Mouse (Mus musculus) right cerebral cortex, postnatal 10 days (tissue): ENCODE measurements at regions not wholly inside any gene's neighbourhood (a gene's known extent, or its start where the extent isn't known, plus 50 kb on each side); places are given as distances from the start of the nearest gene placed in this dataset.

ENCODE experiments used
- DNase-seq, 2 experiments: peaks; one replicate each; pipeline ENCODE4 v3.0.0; 2021; ENCODE audit warnings: low spot score in 2 of 2

DNA sequence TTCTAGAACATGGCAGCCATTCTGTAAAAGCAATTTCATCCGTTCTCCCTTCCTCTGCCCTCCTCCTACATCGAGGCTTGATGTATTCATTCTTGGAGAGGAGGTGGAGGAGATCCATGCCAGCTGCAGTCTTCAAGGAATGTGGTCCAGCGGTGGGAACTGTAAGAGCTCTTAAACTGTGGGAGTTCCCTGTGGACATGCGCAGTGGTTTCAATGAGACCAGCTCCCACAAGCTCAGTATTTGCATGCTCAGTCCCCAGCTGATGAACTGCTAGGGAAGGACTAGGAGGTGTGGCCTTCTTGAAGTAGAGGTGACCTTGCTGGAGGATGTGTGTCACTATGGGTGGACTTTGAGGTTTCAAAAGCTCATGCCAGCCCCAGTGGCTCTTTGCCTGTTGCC lies 163.7 kb upstream of the Ctnnb1 start:
- DNase-seq = no peak

DNA sequence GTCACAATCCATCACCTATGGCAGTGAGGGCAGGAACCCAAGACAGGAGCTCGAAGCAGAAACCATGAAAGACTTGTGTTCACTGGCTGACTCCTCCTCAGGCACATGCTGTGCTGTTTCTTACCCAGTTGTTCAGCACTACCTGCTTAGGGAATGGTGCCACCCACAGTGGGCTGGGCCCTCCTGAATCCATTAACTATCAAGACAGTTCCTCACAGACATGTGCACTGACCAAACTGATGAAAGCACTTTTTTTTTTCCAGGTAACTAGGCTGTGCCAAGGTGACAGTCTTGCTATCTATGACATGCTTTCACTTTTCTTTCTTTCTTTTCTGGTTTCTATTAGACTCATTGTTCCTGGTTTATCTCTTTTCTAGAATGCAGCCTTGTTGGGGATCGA lies 162.1 kb upstream of the Ctnnb1 start:
- no peak for DNase-seq

DNA sequence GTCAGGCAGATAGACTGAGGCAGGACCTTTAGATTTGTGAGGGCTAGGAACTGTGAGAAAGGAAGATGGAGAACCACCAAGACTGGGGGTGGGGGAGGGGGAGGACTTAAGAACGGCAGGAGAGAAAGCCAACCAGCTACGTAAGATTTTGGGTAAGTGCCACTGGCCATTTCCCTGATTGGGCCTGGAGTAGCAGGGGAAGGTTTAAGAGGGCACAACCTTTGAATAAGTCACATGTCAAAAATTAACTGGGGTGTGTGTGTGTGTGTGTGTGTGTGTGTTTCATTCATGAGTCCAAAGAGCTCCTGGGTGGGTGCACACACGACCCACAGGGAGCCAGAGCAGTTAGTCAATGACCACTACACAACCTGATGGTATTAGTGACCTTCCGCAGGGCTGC lies 161.6 kb upstream of the Ctnnb1 start:
- DNase-seq = no peak

DNA sequence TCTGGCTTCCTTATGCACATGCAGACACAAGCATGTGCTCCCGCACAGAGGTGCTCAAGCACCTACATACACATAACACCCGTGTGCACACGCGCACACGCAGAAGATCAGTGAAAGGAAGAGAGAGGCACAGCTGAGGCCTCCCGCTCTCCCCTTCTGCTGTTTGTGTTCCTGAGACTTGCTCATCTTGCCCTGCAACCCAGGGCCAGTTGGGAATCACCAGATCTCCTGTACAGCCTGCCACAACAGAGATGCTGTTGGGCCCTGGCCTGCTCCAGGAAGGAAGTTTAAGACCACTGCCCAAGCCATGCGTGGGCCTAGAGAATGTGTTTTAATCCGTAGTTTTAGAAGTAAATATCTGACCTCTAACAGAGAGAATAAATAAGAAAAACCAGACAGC lies 160.0 kb upstream of the Ctnnb1 start:
- no peak for DNase-seq

DNA sequence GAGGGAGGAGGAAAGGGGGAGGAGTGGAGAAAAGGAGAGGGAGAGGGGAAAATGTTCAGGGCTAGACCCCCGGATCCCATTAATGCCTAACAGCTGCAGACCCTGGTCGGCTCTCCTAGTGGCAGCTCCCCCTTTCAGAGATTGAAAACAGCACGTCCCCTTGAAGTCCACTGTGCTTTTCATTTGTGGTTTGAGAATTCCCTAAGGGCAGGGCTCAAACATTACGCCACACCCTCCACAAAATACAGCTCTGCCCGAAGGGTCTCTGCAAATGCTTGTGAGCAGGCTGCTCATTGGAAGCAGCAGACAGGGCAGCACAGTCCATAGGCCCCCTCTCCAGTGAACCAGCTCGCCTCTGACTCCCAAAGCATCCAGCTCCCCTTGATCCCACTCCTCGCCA lies 159.3 kb upstream of the Ctnnb1 start:
- DNase-seq = no peak

DNA sequence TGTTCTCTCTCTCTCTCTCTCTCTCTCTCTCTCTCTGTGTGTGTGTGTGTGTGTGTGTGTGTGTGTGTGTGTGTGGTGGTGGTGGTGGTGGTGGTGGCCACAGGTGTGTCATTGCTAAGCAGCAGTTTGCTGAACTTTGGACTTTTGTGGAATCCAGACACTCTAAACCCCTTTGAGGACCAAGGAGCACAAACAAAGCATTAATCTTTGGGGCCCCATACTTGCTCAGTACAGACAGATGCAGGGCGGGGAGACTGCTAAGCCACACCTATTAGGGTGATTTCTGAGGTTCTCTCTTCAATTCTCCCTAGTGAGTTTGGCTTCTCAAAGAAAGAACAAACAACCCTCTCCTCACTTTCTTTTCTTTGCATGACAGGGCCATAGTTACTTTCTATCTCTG lies 158.1 kb upstream of the Ctnnb1 start:
- DNase-seq = no peak

DNA sequence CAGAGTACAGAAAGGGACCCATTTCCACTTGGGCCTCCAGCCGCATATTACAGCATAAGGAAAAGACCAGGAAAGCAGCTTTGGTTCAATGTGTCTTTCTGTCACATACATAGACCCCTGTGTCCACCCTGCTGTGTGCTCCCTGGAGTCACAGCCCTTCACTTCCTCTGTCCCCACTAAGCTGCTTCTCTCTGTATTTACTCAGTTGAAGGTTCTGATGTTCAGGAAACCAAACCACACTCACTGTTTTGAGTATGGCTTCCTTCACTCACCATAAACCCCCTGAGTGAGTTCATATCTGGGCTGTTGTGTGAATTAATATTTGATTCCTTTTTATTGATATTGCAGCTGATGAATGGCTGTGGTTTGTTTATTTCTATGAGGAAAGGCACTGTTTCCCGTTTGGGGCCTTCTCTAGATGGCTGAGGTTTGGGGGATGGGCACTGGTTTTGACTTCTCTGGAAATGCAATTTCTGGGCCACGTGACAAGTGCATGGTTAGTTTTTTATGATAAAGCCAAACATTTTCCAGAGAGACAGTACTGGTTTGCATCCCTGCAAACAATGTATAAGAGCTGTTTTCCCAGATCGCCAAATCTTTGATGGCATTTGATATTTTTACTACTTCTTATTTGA lies 157.0 kb upstream of the Ctnnb1 start:
- no peak for DNase-seq

DNA sequence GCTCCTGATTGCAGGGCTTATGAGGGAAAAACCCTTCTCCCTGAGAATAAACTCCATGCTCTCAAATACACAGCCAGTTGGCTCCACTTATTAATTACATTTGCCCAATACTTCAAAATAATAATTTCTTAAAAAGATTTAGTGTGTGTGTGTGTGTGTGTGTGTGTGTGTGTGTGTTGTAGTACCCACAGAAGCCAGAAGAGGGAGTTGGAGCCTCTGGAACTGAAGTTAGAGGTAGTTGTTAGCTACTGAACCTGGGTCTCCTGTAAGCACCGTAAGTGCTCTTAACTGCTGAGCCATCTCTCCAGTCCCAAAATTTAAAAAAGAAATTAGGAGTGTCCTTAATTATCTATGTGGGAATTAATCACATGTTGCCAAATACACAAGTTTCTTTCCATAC lies 154.8 kb upstream of the Ctnnb1 start:
- no peak for DNase-seq

DNA sequence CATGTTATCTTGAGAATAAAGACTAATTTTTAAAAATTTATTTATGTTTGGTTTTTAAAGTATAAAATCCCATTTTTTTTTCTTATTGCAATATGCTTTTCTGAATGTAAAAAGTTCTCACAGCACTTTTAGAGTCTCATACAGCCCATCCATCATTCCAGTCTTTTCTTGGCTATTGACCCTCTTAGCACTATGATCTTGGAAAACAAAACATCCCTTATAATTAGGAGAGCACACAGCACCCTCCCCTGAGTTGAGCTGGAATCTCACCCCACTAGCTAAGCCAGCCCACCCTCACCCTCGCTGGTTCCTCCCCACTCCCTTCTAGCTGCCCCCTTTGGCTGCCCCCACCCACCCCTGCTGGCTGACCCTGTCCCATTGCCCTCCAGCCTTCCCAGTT lies 154.2 kb upstream of the Ctnnb1 start:
- no peak for DNase-seq

DNA sequence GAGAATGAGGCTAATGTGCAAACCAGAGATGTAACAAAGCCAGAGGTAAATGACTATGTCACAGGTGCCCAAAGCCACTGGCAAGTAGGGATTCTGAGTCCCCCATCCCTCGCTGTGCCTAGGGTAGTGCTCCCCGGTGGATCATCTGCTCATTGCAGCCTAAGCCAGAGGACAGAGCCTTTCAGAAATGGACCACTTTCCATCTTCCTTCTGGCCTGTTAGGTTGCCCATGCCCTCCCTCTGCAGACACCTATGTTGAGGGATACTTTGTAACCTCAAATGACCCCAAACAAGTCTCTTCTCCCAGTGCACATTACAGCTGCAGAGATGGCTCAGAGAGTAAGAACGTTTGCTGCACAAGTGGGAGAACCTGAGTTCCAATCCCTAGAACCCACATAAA lies 153.3 kb upstream of the Ctnnb1 start:
- peak in 1 of 2 experiments; percentile 16 for DNase-seq

DNA sequence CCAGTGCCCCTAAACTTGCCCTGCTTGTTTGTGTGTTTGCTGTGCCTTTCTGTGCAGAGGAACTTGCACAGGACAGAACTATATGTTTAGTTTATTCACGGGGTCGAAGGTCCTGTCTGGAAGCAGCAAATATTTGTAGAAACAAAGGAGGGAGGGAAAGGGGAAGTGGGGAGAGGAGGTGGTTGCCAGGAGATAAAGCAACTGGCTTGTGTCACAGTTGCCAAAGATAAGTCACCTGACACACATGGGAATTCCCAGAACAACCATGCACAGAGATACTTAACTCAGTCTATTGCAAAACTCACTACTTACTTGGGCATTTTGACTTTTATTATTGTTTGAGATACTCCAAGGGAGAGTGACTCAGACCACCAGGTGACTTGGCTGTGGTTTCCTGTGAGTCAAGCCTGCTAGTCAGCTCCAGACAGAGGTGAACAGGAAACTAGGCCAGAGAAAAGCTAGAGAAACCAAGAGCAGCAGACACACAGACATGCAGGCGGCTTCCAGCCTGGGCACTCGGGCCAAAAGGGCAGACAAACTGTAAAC lies 152.5 kb upstream of the Ctnnb1 start:
- DNase-seq = no peak

DNA sequence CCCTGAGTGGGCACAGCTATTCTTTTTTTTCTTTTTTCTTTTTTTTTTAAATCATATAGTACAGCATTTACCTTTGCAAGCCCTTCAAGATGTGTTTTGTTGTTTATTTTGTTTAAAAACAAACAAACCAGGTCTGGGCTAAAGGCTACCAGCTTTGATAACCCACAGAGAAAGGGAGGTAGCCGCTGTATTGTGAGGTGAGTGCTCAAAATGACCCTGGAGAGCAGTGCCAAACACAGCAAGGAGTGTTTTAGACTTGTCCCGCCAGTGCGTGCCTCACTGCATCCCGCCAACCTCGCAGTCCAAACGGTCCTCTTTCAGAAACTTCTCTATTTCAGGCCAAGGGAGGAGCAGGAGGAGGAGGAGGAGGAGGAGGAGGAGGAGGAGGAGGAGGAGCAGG lies 152.0 kb upstream of the Ctnnb1 start:
- no peak for DNase-seq

DNA sequence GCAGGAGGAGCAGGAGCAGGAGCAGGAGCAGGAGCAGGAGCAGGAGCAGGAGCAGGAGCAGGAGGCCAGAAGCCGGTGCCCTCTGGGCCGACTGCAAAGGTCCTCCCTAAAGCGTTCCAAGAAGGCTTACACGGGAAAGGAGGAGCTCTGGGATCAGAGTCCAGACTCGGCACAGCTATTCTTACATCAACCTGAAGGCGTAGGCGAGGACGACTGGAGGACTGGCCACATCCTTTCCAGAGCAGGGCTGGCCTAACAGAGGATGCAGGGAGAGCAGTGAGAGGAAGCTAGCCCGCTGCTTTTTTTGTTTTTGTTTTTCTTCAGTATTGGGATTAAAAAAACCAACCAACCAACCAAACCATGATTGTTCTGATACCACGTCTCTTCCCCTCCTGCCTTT lies 151.5 kb upstream of the Ctnnb1 start:
- DNase-seq = no peak

DNA sequence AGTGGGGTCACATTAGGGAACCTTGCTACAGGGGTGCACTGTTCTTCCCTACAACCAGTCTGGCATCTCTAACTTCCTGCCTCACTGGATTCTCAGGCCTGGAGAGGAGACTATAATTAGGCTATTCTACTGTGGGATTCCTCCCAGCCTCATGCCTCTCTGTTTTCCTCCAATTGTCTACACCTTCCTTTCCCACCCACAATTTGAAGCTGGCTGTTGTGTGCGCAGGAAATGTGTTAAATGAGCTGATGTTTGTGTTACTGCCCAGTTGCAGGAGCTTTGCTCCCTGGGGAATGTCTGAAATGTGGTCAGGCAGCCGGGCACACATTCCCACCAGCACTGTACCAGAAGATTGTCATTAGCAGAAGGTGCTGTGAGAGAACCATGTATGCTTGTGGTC lies 150.6 kb upstream of the Ctnnb1 start:
- no peak for DNase-seq

DNA sequence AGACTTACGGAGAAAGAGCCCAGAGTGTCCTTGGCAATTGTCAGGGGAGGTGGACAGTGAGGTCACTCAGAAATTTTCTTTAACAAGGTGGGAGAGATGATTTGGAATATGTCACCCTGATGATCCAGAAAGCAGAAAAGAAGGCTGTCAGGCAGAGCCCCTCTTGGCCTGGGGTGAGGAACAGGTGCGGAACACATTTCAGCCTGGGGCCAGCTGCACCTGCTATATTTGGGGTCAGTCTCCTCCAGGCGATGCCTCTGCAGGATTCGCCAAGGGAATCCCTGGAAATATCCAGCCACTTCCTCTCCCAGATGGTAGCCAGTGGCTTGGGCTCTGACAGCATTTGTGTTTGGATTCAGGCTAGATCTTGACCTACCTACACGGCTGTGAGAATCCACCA lies 134.8 kb upstream of the Ctnnb1 start:
- no peak for DNase-seq

DNA sequence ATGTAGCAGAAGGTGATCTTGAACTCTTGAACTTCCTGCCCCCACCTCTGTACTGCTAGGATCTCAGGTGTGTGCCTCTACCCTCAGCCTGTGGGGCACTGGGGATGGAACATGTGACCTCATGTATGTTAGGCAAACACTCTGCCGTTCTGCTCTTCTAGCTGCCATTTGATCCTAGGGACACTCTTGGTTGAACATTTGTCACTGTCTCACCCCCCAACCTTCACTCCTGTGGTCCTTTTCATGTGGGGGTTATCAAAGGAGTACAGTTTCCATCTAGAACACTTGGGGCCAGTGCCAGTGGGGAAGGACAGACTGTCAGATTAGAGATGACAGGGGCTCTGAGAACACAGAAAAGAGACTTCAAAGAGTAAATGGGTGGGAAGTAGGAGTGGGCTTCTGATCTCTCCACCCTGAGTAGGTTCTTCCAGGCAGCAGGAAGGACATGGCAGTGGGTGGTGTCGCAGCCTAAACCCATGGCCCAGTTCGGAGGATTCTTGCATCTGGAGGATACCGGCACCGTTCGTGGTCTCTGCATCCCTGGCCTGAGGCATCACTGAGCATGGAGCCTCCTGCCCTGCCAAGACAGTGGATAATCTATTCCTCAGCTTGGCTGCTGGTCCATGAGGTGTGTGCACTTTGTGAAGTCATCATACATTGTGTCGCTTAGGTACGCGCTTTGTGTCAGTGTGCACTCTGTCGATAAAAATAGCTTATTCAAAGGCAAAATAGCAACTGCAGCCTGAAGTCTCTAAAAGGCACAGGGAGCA lies 132.7 kb upstream of the Ctnnb1 start:
- DNase-seq = no peak

DNA sequence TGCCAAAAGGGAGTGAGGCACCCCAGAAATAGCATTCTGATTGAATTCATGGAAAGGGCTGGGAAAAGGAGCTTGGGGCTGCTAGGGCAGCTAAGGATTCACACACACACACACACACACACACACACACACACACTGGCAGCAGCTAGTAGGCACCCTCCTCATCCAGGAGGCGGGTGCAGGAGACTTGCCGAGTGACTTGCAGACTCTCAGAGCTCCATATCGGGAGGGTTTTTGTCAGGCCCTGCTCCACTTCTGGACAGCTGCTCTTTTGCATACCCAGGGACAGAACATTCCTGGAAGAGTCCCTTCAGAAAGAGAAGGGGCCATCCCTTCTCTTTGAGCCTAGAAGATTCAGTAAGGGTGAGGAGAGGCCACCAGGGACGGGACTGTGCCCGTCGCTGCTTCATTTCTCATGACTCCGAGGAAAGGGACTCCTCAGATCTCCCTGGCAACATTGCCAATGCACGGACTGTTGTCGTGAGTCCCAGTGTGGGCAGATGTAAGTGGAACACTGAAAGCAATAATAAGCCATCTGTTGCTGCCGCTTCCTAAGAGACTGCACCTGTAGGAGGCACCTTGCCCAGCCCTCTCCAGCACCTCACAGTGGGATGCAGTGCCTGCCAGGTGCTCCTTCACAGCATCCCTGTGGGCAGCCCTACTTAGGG lies 130.9 kb upstream of the Ctnnb1 start:
- peak; percentile 61 to 75 for DNase-seq

DNA sequence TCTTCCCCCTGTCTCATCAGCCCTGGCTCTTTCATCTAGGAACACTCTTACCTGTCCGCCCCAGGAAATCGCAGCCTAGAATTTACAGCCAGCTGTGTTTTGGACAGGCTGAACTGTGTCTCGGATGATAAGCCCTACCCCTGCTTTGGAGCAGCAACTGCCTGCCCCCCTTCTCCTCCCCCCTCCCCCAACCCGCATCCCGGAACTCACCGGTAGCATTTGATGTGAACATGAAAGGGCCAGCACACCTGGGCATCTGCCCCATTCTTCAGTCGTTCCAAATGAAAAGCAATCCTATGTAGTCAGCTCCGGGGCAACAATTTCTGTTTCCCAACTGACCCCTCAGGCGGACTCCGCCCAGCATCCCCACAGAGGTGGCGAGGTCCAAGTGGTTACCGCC lies 130.1 kb upstream of the Ctnnb1 start:
- no peak for DNase-seq

DNA sequence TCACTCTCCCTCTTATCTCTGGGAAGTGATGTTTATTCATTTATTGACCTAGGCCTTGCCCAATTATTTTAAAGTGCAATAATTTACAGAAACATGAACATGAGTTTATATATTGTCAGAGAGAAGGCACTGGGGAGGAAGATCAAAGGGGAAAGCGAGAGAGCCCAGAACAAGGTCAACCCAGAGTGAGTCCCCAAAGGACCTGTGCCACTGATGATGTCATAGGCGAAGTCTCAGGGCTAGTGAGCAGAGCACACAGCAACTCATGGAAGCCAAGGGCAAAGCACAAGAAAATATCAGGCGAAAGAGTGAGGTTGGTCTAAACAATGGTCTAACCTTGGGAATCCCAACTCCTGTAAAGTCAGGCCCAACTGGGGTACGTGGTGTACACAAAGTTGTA lies 126.4 kb upstream of the Ctnnb1 start:
- no peak for DNase-seq

DNA sequence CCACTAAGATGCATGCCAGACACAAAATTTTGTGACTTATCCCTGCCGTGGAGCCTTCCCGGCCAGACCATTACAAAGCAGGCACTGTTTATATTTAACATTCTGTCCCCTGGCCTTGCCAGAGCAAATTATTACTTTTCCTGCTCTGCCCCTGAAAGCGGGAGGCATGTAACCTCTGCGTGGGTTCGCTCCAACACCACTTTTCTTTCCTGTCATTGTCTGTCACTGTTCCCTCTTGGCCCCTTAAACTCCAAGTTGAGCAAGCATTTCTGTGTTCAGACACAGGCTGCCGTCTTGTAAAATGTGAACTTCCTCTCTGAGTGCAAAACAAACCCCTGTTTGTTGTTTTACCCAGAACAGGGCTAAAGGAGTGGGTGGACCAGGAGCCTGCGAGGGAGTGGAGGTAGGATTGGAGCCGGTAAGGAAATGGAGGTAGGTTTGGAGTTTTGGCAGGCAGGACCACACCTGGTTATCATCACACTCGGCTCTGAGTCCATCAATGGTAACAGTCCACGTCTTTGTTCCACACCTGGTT lies 124.2 kb upstream of the Ctnnb1 start:
- no peak for DNase-seq

DNA sequence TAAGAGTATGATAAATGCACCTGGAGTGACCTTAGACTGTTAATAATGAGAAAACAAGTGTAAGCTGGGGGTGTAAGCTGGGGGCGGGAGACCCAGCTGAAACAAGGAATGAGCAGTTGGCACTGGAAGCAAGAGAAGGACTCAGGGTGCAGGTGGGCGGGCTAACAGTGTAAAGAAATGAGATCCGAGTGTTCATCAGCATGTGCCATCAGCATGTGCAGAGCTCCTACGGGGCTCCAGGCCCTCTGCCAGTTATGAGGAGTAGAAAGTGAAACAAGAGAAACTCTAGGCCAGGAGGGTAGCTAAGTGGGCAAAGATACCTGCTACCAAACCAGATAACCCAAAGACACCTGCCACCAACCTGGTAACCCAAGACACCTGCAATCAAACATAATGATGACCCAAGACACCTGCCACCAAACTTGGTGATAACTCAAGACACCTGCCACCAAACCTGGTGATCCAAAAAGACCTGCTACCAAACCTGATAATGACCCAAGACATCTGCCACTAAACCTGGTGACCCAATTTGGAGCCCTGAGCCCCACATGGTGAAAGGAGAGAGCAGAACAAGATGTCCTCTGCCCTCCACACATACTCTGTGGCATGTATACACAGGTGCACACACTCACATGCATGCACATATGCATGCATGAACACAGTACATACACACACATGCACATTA lies 120.1 kb upstream of the Ctnnb1 start:
- no peak for DNase-seq

DNA sequence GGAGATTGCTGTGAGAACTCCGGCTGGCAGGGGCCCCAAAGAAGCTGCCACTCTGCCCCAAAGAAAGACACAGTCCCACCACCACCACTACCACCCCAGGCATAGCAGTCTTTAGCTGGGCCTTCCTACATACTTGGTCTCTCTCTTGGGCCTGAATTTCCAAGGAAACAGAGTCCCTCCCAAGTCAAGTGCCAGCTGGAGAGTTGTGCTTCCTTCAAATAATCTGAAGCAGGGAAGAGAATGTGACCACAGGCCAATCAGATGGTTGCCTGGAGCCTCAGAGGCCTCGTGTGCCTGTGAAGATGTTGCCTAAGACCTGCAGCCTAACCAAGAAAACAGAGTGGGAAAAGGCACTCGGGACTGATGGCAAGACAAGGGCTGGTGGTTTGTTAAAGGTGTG lies 117.5 kb upstream of the Ctnnb1 start:
- DNase-seq = no peak
